Mouse (Mus musculus) gastrocnemius, postnatal 4 days (tissue): ENCODE measurements at regions not wholly inside any gene's neighbourhood (a gene's known extent, or its start where the extent isn't known, plus 50 kb on each side); places are given as distances from the start of the nearest gene placed in this dataset.
A peak's percentile ranks its signal among the peaks of the same experiment; 100 is the strongest.

Experiments used
- DNase-seq, 2 experiments: peaks; one replicate each; pipeline ENCODE4 v3.0.0; 2021 to 2022; ENCODE audit warnings: low spot score in 2 of 2, mixed read lengths in 2 of 2

GRCm38 (mm10) chr17:81319605-81320004, 122.0 kb upstream of the Gm11096 start:
- peak in 1 of 2 experiments; percentile 26 for DNase-seq

- DNase-seq, result no peak
Observed at GRCm38 (mm10) chr17:81316655-81317054, 124.9 kb upstream of the Gm11096 start.

GRCm38 (mm10) chr17:81305880-81306279, 135.7 kb upstream of the Gm11096 start:
- no peak for DNase-seq

- DNase-seq, result no peak
Observed at GRCm38 (mm10) chr17:81304574-81304973, 137.0 kb upstream of the Gm11096 start.

GRCm38 (mm10) chr17:81302490-81302889, 139.1 kb upstream of the Gm11096 start:
- DNase-seq, result no peak

- DNase-seq, result no peak
Observed at GRCm38 (mm10) chr17:81291829-81292228, 149.7 kb upstream of the Gm11096 start.

- no peak for DNase-seq
Observed at GRCm38 (mm10) chr17:81282543-81282942, 159.0 kb upstream of the Gm11096 start.

GRCm38 (mm10) chr17:81270235-81270634, 171.3 kb upstream of the Gm11096 start:
- DNase-seq, result no peak

GRCm38 (mm10) chr17:81261957-81262356, 179.6 kb upstream of the Gm11096 start:
- no peak for DNase-seq

GRCm38 (mm10) chr17:81260036-81260435, 181.5 kb upstream of the Gm11096 start:
- DNase-seq, result no peak

- DNase-seq, result no peak
Observed at GRCm38 (mm10) chr17:81256106-81256505, 185.5 kb upstream of the Gm11096 start.

- DNase-seq, result no peak
Observed at GRCm38 (mm10) chr17:81250748-81251147, 185.9 kb upstream of the Thumpd2 start.

- DNase-seq, result no peak
Observed at GRCm38 (mm10) chr17:81246156-81246555, 181.3 kb upstream of the Thumpd2 start.

- peak in 1 of 2 experiments; percentile 19 for DNase-seq
Observed at GRCm38 (mm10) chr17:81231771-81232170, 166.9 kb upstream of the Thumpd2 start.

- no peak for DNase-seq
Observed at GRCm38 (mm10) chr17:81225281-81225680, 160.4 kb upstream of the Thumpd2 start.

- DNase-seq, result no peak
Observed at GRCm38 (mm10) chr17:81221436-81221835, 156.6 kb upstream of the Thumpd2 start.

GRCm38 (mm10) chr17:81214844-81215243, 150.0 kb upstream of the Thumpd2 start:
- DNase-seq, result no peak

- no peak for DNase-seq
Observed at GRCm38 (mm10) chr17:81212043-81212442, 147.2 kb upstream of the Thumpd2 start.

GRCm38 (mm10) chr17:81210389-81210788, 145.5 kb upstream of the Thumpd2 start:
- DNase-seq, result no peak

GRCm38 (mm10) chr17:81209323-81209722, 144.4 kb upstream of the Thumpd2 start:
- DNase-seq, result no peak

- no peak for DNase-seq
Observed at GRCm38 (mm10) chr17:81201052-81201451, 136.2 kb upstream of the Thumpd2 start.

GRCm38 (mm10) chr17:81194006-81194405, 129.1 kb upstream of the Thumpd2 start:
- DNase-seq, result no peak

- peak; percentile 37 to 65 for DNase-seq
Observed at GRCm38 (mm10) chr17:81193230-81193871, 128.5 kb upstream of the Thumpd2 start.
